Mouse (Mus musculus): ENCODE data around the gene Ccr1l1. TPM values are rescaled to one million over a fixed set of nuclear protein-coding genes. Genes with fewer than 3 reads are reported as not detected.
"Not testable (repeated sequence)": the region's sequence is repeated elsewhere in the genome, so short reads cannot be mapped to it uniquely, and the experiment has no call there.

Gene Ccr1l1
- polyA plus RNA-seq, 1 experiment: 0.06 TPM

GRCm38 (mm10) chr9:123981909-123982308 lies 3.7 kb upstream of the Ccr1l1 start:
- WGBS: 77% methylated on average over 4 of the region's 4 CpGs
- H3K27me3 ChIP-seq (replicated peaks; ENCODE audit: control insufficient read depth, insufficient read depth, low read length): no peaks in the 10 kb centered on the region

GRCm38 (mm10) chr9:123980858-123981475 lies 2.8 kb upstream of the Ccr1l1 start:
- no CpG with 5 or more reads among the region's 3 CpGs for WGBS
- H3K4me3 ChIP-seq (ENCODE audit: insufficient read depth, low read depth, low read length); H3K27me3 ChIP-seq (replicated peaks; ENCODE audit: control insufficient read depth, insufficient read depth, low read length); H3K27ac ChIP-seq (ENCODE audit: insufficient read depth, low read depth, low read length); H3K4me1 ChIP-seq (ENCODE audit: control insufficient read depth, insufficient read depth, low read length); H3K36me3 ChIP-seq (ENCODE audit: control insufficient read depth, insufficient read depth, low read length); DNase-seq: not testable (repeated sequence)

More at GRCm38 (mm10) chr9:123981909-123982308, 3.7 kb upstream of the Ccr1l1 start:
- Histone ChIP-seq H3K4me1 (ENCODE audit: control insufficient read depth, insufficient read depth, low read length) (no peaks in the 10 kb centered on the region), H3K4me3 (ENCODE audit: insufficient read depth, low read depth, low read length) (no peak overlapping the region), H3K36me3 (ENCODE audit: control insufficient read depth, insufficient read depth, low read length) (no peaks in the 10 kb centered on the region), H3K27ac (ENCODE audit: insufficient read depth, low read depth, low read length) (no peak overlapping the region)
- DNase-seq: no peak
- TF ChIP-seq CTCF (conservative IDR thresholded peaks at IDR 0.05; ENCODE audit: insufficient read depth, insufficient read length, low read depth, low read length) (no peak), POLR2A (IDR thresholded peaks at IDR 0.05; ENCODE audit: low read depth, low read length) (no peak)

- Histone ChIP-seq H3K27me3 (replicated peaks; ENCODE audit: control insufficient read depth, insufficient read depth, low read length) (no peaks in the 10 kb centered on the region; the same call in 1 of the 2 replicates), H3K36me3 (ENCODE audit: control insufficient read depth, insufficient read depth, low read length) (no peaks in the 10 kb centered on the region), H3K27ac (ENCODE audit: insufficient read depth, low read depth, low read length) (no peak overlapping the region), H3K4me1 (ENCODE audit: control insufficient read depth, insufficient read depth, low read length) (no peaks in the 10 kb centered on the region), H3K4me3 (ENCODE audit: insufficient read depth, low read depth, low read length) (no peak overlapping the region)
- no peak for TF ChIP-seq POLR2A (IDR thresholded peaks at IDR 0.05; ENCODE audit: low read depth, low read length)
- 82% methylated on average over 9 of the region's 9 CpGs for WGBS
- no peak for DNase-seq
These were observed 1.1 kb downstream of the Ccr1l1 start for GRCm38 (mm10) chr9:123976876-123977663.

GRCm38 (mm10) chr9:123975630-123976029 lies 2.6 kb downstream of the Ccr1l1 start:
- H3K4me3 ChIP-seq (ENCODE audit: insufficient read depth, low read depth, low read length): no peak overlapping the region
- 70% methylated on average over 2 of the region's 2 CpGs for WGBS
- H3K36me3 ChIP-seq (ENCODE audit: control insufficient read depth, insufficient read depth, low read length): no peaks in the 10 kb centered on the region
- no peak overlapping the region for H3K27ac ChIP-seq (ENCODE audit: insufficient read depth, low read depth, low read length)
- no peaks in the 10 kb centered on the region for H3K4me1 ChIP-seq (ENCODE audit: control insufficient read depth, insufficient read depth, low read length)
- DNase-seq: no peak
- H3K27me3 ChIP-seq (replicated peaks; ENCODE audit: control insufficient read depth, insufficient read depth, low read length): no peaks in the 10 kb centered on the region; the same call in 1 of the 2 replicates
- no peak for TF ChIP-seq CTCF (conservative IDR thresholded peaks at IDR 0.05; ENCODE audit: insufficient read depth, insufficient read length, low read depth, low read length)
- no peak for TF ChIP-seq POLR2A (IDR thresholded peaks at IDR 0.05; ENCODE audit: low read depth, low read length)

GRCm38 (mm10) chr9:123968290-123968912 lies 9.8 kb downstream of the Ccr1l1 start, which contains the start of gene Ccr1:
Ccr1 (minus strand) TSS chr9:123968692.
- TF ChIP-seq POLR2A (IDR thresholded peaks at IDR 0.05; ENCODE audit: low read depth, low read length) (no peak), CTCF (conservative IDR thresholded peaks at IDR 0.05; ENCODE audit: insufficient read depth, insufficient read length, low read depth, low read length) (no peak)

GRCm38 (mm10) chr9:123966858-123967495 lies 11.2 kb downstream of the Ccr1l1 start:
- not testable (repeated sequence) for H3K27me3 ChIP-seq (replicated peaks; ENCODE audit: control insufficient read depth, insufficient read depth, low read length); H3K4me1 ChIP-seq (ENCODE audit: control insufficient read depth, insufficient read depth, low read length); H3K27ac ChIP-seq (ENCODE audit: insufficient read depth, low read depth, low read length); H3K4me3 ChIP-seq (ENCODE audit: insufficient read depth, low read depth, low read length); DNase-seq; H3K36me3 ChIP-seq (ENCODE audit: control insufficient read depth, insufficient read depth, low read length)
- WGBS: 92% methylated on average over 1 of the region's 4 CpGs

More at GRCm38 (mm10) chr9:123968290-123968912, 9.8 kb downstream of the Ccr1l1 start, which contains the start of gene Ccr1:
- Histone ChIP-seq H3K27me3 (replicated peaks; ENCODE audit: control insufficient read depth, insufficient read depth, low read length) (no peaks in the 10 kb centered on the region), H3K4me3 (ENCODE audit: insufficient read depth, low read depth, low read length) (no peak within 1 kb of the TSS), H3K4me1 (ENCODE audit: control insufficient read depth, insufficient read depth, low read length) (peaks cover 2% of the 10 kb centered on the region; the same call in 1 of the 2 replicates), H3K36me3 (ENCODE audit: control insufficient read depth, insufficient read depth, low read length) (no peaks in the 10 kb centered on the region), H3K27ac (ENCODE audit: insufficient read depth, low read depth, low read length) (no peak within 1 kb of the TSS; the same call in 1 of the 2 replicates)
- DNase-seq: peak; percentile 63
- WGBS: 76% methylated on average over 1 of the region's 1 CpGs

GRCm38 (mm10) chr9:123964776-123965175 lies 13.4 kb downstream of the Ccr1l1 start:
- TF ChIP-seq CTCF (conservative IDR thresholded peaks at IDR 0.05; ENCODE audit: insufficient read depth, insufficient read length, low read depth, low read length) (no peak), POLR2A (IDR thresholded peaks at IDR 0.05; ENCODE audit: low read depth, low read length) (no peak)
- no peak overlapping the region for H3K4me3 ChIP-seq (ENCODE audit: insufficient read depth, low read depth, low read length)
- no peak overlapping the region for H3K27ac ChIP-seq (ENCODE audit: insufficient read depth, low read depth, low read length)
- DNase-seq: no peak
- WGBS: 80% methylated on average over 3 of the region's 3 CpGs
- H3K27me3 ChIP-seq (replicated peaks; ENCODE audit: control insufficient read depth, insufficient read depth, low read length): no peaks in the 10 kb centered on the region
- no peaks in the 10 kb centered on the region for H3K36me3 ChIP-seq (ENCODE audit: control insufficient read depth, insufficient read depth, low read length)
- peaks cover 2% of the 10 kb centered on the region; the same call in 1 of the 2 replicates for H3K4me1 ChIP-seq (ENCODE audit: control insufficient read depth, insufficient read depth, low read length)

Measured in kidney, adult 2 months (tissue).